Mouse (Mus musculus) left cerebral cortex, postnatal 4 days (tissue): Measurements from ENCODE around the gene Usp34. TPM values are rescaled to one million over a fixed set of nuclear protein-coding genes. Genes with fewer than 3 reads are reported as not detected.
"Not testable (repeated sequence)": the region's sequence is repeated elsewhere in the genome, so short reads cannot be mapped to it uniquely, and the experiment has no call there.

ENCODE experiments used
- DNase-seq: peaks from one replicate; pipeline ENCODE4 v3.0.0-alpha.2; 2022
- intact Hi-C: fragments of 180-260 bp; cut with DNase I; formaldehyde crosslinking; loops from one replicate; pipeline ENCODE4 v1.15.1; 2025
- total RNA-seq, 2 experiments: library from RNA; stranded (reverse); gene quantifications; 2 replicates each; pipeline ENCODE4 v1.2.3; 2021

Gene Usp34
- total RNA-seq, 2 experiments from 2014 or later, result 138 to 139 TPM

GRCm38 (mm10) chr11:23332136-23332535 is 25.4 kb downstream of the Usp34 start:
- no peak for DNase-seq
- intact Hi-C loops, result no loop called here

- DNase-seq, result no peak
- intact Hi-C loops, result no loop called here
Observed at GRCm38 (mm10) chr11:23335160-23335559, 28.5 kb downstream of the Usp34 start.

- intact Hi-C loops, DNase-seq: not testable (repeated sequence)
Observed at GRCm38 (mm10) chr11:23357226-23357625, 50.5 kb downstream of the Usp34 start.

DNA sequence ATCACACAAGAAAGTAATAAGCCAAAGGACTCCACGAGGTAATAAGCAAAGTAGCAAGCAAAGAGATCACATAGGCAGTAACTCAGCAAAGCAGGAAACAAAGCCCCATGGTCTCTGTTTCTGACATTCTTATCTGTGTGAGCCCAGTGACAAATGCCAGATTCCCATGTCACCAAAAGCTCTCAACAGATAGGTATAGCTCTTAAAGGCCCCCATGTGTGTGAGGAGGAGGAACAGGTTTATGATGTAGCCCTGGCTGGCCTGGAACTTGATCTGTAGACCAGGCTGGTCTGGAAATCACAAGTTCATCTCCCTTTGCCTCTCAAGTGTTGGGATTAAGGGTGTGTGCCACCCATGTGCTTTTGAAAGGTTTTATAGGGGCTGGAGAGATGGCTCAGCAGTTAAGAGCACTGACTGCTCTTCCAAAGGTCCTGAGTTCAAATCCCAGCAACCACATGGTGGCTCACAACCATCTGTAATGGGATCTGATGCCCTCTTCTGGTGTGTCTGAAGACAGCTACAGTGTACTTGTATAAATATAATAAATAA is 53.1 kb downstream of the Usp34 start:
- intact Hi-C loops, DNase-seq: not testable (repeated sequence)

DNA sequence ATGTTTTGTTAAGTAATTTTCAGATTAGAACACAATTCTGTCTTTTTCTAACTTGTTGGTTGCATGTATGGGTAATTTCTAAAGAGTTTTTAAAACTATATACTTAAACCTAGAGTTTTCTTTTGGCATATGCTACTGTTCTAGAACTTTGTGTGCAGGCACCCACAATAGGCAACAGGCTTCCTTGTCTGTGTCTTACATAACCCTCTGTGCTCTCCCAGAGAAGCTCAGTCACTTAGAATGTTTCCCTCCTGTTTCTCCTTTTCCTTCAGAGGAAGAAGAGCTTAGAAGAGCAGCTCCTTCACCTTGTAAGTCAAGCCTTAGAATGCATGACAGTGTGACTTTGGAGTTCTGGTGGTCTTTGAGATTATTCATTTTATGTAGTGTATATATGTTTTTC is 55.6 kb downstream of the Usp34 start:
- intact Hi-C loops, result no loop called here
- no peak for DNase-seq

GRCm38 (mm10) chr11:23364348-23364747 is 57.7 kb downstream of the Usp34 start:
- no peak for DNase-seq
- intact Hi-C loops, result no loop called here

DNA sequence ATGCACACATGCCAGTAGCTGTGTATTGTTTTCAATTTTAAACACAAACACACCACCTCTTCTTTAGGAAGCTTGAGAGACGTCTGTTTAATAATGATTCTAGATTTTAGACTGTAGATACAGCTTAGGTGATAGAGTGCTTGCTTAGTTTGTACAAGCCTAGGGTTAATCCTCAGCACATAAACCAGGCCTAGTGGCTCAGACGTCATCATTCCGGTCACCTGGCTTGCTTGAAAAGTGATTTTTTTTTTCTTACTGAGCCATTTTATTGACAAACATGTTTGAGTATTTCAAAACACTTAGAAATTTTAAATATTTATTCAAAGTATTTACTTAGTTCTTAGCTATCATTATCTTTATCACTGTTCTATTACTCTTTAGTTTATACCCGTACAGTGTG is 65.3 kb downstream of the Usp34 start:
- intact Hi-C loops, result no loop called here
- DNase-seq, result no peak

- no peak for DNase-seq
- intact Hi-C loops, result no loop called here
Observed at GRCm38 (mm10) chr11:23372490-23372889, 65.8 kb downstream of the Usp34 start.

GRCm38 (mm10) chr11:23380055-23380454 is 73.4 kb downstream of the Usp34 start:
- no peak for DNase-seq
- intact Hi-C loops, result no loop called here

GRCm38 (mm10) chr11:23380595-23380994 is 73.9 kb downstream of the Usp34 start:
- DNase-seq, result no peak
- intact Hi-C loops, result no loop called here

DNA sequence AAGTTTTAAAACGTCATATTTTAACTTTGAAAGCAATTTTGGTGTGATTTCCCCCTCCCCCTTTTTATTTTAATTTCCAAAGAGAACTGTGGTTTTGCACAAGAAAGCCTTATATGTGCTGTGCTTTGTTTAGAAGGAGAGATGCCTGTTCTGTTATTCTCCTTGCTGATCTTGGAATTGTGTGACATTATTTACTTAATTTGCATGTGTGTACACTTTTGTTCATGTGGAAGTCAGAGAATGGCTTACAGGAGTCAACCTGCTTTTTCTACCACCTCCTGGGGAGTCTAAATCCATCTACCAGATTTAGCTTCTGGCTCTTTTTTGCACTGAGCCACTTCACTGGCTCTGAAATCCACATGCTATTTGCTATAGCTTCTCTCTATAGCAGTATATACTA is 76.1 kb downstream of the Usp34 start:
- intact Hi-C loops, result no loop called here
- no peak for DNase-seq

- intact Hi-C loops, result no loop called here
- no peak for DNase-seq
Observed at GRCm38 (mm10) chr11:23389649-23390048, 83.0 kb downstream of the Usp34 start.

DNA sequence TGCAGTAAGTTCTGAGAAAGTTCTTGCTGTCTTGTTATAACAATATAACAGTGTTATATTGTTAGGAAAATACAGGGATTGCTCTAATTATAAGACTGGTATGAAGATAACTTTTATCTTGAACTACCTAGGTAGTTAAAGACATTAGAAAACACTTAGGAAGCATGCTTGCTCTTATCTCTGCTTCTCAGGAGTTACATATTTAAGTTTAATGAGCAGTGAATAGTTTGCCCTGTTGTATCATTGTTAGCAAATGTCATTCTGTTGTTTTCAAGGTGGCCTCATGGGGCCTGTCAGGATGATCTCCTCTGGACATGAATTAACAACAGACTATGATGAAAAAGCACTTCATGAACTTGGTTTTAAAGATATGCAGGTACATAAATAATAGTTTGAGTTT is 85.9 kb downstream of the Usp34 start:
- no peak for DNase-seq
- intact Hi-C loops, result no loop called here

DNA sequence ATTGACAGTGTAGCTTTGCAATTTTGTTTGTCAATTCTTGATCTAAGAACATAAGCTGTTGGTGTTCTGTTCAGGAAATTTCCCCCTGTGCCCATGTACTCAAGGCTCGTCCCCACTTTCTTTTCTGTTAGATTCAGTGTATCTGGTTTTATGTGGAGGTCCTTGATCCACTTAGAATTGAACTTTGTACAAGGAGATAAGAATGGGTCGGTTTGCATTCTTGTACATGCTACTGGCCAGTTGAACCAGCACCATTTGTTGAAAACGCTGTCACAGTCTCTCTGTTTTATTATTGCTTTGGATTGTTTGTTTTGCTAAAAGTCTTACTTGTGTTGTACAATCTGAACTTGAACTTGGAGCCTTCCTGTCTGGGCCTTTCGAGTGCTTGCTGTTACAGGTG is 89.9 kb downstream of the Usp34 start:
- intact Hi-C loops, result no loop called here
- no peak for DNase-seq

DNA sequence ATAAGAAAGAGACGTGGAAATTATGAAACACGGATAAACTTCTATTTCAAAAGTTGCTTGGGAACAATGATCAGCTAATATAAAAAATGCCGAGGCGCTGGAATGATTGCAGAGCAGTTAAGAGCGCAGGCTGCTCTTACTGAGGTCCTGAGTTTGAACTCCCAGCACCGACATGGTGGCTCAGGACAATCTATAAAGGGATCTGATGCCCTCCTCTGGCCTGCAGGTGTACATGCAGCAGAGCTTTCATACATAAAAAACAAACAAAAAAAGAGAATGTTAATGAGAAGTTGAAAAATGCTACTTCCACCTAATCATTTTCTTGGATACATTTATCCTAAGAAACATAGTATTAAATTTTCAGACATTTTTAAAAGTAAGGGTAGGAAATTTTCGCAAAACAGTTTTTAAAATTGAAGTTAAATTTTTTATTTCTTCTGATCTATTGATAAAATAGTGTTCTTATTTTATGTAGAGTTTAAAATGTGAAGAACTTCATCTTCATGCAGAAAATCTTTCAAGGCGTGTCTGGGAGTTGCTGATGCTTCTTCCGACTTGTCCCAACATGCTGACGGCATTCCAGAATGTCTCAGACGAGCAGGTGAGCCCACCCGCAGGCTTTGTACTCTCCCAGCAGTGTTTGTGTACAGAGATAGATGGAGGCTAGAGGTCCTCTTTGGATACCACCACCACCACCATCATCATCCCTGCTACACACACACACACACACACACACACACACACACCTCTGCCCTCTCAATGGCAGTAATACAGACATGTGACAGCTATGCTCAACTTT is 94.5 kb downstream of the Usp34 start:
- intact Hi-C loops, result no loop called here
- no peak for DNase-seq

DNA sequence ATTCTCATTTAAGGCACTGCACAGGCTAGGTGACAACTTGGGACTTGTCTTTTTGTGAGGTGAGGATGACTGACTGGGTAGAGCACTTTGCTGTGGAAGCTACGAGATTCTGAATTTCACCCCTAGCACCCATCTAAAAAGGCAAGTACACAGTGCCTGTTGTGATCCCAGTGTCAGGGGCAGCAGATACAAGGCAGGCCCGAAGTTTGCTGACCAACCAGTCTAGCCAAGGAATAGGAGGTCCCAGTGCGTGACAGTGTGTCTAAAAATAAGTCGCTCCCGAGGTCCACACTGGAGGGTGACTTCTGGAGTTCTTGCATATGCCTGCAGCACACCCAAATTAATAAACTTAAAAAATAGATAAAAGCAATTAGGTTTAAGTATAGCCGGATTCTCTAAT is 121.6 kb downstream of the Usp34 start:
- no peak for DNase-seq
- intact Hi-C loops, result no loop called here

DNA sequence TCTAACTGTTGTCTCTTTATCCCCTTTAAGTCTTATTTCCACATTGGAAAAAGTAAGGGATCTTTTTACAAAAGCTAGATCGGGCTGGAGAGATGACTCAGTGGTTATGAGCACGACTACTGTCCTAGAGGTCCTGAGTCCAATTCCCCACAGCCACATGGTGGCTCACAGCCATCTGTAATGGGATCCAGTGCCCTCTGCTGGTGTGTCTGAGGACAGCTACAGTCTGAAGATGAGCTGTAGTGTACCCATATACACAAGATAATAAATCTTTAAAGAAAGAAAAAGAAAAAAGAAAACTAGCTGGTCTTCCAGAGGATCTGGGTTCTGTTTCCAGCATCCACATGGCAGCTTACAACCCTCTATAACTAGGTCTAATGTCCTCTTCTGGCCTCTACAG is 123.3 kb downstream of the Usp34 start:
- intact Hi-C loops, result no loop called here
- no peak for DNase-seq

DNA sequence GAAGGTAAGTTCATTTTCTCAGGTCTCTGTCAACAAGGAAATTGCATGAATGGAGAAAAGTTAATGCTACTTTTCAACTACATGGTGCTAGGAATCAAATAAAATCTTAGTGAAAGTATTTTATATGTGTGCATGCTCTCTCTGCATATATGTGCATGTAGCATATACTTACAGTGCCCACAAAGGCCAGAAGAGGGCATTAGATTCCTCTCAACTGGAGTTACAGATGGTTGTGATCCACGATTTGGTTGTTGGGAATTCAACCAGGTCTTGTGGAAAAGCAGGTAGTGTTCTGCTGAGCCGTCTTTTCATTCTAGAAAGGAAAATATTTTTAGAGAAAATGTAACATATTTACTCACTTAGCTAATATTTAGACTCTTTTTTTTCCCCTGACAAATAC is 129.4 kb downstream of the Usp34 start:
- intact Hi-C loops, result no loop called here
- DNase-seq, result no peak

DNA sequence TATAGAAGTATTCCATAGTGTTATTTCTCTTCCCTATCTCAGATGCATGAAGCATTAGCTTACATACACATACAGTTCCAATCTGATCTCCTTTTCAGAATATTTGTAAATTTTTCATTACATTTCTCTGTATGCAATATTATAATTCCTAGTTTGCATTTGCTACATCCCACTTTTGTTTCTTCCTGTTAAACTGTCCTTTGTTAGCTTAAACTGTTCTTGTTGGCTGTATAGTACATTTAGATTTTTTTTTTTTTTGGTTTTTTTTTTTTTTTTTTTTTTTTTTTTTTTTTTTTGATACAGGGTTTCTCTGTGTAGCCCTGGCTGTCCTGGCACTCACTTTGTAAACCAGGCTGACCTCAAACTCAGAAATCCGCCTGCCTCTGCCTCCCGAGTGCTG is 159.2 kb downstream of the Usp34 start:
- DNase-seq, result not testable (repeated sequence)
- intact Hi-C loops, result loop anchor here (10.0 kb wide), 1 partner anchor 419 kb away; no protein-coding TSS in a partner anchor

DNA sequence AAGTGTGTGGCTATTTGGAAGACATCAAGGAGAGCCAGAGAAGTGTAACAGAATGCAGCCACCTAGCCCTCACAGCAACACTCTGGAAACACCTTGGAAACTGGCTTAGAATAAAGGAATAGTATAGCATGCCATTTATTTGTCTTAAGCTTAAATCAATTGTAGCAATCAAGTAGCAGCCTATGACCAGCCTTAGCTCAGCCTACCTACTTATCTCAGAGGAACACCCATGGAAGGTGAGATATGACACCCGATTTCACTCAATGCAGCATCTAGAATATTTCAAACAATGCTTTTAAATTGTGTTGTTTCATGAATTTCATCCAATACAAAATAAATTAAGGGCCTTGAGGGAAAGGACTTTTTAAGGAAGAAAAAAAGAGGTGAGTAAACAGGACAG is 183.3 kb downstream of the Usp34 start:
- DNase-seq, result no peak
- intact Hi-C loops, result no loop called here

DNA sequence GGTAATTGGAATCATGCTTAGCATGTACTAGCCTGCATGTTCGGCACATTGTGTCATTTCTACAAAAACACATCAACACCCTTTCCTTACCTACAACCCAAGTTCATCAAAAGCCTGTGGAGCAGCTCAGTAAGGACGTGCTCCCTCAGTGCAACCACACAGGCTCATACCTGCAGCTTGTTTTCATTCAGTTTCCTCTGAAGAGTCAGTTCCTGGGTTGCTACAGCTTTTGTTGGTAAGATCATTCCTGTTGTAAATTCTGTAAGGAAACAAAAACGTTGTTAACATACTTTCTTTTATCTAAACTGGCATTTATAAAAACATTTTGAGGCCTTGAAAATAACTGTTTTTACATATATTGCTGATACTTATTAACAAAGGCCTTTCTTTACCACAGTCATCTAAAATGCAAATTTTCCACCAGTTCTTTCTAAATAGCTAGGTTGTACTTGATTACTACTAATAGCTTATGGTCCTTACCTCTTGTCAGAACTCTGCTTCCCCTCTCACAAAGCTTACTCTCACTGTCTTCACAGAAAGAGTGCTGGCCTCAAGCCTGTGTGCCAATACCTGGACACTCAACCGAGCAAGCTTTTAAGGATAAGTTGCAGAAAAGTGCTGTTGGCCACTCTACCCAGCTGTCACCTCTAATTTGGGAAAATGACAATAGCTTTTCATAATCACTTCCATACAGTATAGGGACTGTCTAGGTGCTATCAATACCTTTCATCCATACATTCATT is 185.5 kb downstream of the Usp34 start:
- no peak for DNase-seq
- intact Hi-C loops, result no loop called here

DNA sequence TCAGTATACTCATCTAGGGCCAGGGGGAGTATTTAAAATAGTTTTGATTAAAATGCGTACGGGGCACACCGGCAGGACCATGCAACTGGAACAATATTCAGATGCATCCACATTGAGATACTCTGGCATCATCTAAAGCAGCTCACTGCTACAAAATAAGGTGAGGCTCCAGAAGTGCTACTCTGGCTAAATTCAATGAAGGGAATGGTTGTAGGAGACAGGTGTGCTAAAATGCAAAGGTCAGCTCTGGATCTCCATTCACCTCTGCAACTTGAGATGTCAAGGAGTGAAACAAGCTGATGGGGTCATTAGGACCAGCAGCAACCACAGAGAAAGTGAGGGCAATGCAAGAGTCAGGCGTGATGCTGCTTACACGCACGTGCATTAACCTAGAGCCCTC is 188.5 kb downstream of the Usp34 start:
- intact Hi-C loops, result loop anchor here (5.0 kb wide), 1 partner anchor 72 kb away; no protein-coding TSS in a partner anchor
- no peak for DNase-seq
